Comparison of ENCODE assay signal across 20 mouse cellular contexts in genomic region chr1:185727749-185728148, GRCm38 (mm10).
DNase-seq lines count a peak whose midpoint lies in the region; ATAC-seq lines count a peak whose summit lies in the region.
"Had no signal": no experiment of that assay in that cellular context is flagged by ENCODE, and none has a peak within 500 bp of the region (broad histone marks: within the 10 kb centered on the region; RNA-seq: fewer than 3 reads in every experiment).

No protein-coding gene starts in this region.

- H3K4me3 ChIP-seq in forebrain, embryonic 12.5 days (replicated peaks): no peak overlapping the region
- no peak overlapping the region for H3K4me3 ChIP-seq in forebrain, embryonic 10.5 days
- no peak overlapping the region for H3K4me3 ChIP-seq in heart, embryonic 16.5 days (ENCODE audit: low read length)
- H3K4me3 ChIP-seq in midbrain, embryonic 16.5 days (ENCODE audit: low read depth, low read length): no peak overlapping the region
- H3K4me3 ChIP-seq: gastrocnemius, adult 2 months; hindbrain, embryonic 12.5 days; layer of hippocampus, adult 2 months; megakaryocyte, embryonic 14.5 days; midbrain, embryonic 15.5 days had no signal

- no peak overlapping the region for H3K9ac ChIP-seq in forebrain, embryonic 12.5 days
- H3K9ac ChIP-seq in heart, embryonic 16.5 days (ENCODE audit: low read length): no peak overlapping the region
- no peak overlapping the region for H3K9ac ChIP-seq in midbrain, embryonic 16.5 days (ENCODE audit: low read depth, low read length)
- H3K9ac ChIP-seq: hindbrain, embryonic 12.5 days; midbrain, embryonic 15.5 days had no signal

- no peaks in the 10 kb centered on the region for H3K4me1 ChIP-seq in forebrain, embryonic 12.5 days
- peaks cover 19% of the 10 kb centered on the region for H3K4me1 ChIP-seq in forebrain, embryonic 10.5 days
- peaks cover 16% of the 10 kb centered on the region for H3K4me1 ChIP-seq in heart, embryonic 16.5 days (ENCODE audit: control insufficient read depth, insufficient read depth, low read length)
- H3K4me1 ChIP-seq in midbrain, embryonic 16.5 days (ENCODE audit: control insufficient read depth, insufficient read depth, low read length): no peaks in the 10 kb centered on the region
- H3K4me1 ChIP-seq: megakaryocyte, embryonic 14.5 days; midbrain, embryonic 15.5 days had no signal

- H3K9me3 ChIP-seq in forebrain, embryonic 12.5 days: no peaks in the 10 kb centered on the region
- no peaks in the 10 kb centered on the region for H3K9me3 ChIP-seq in forebrain, embryonic 10.5 days
- no peaks in the 10 kb centered on the region for H3K9me3 ChIP-seq in heart, embryonic 16.5 days (replicated peaks; ENCODE audit: control insufficient read depth, low read length)
- no peaks in the 10 kb centered on the region for H3K9me3 ChIP-seq in midbrain, embryonic 16.5 days (replicated peaks; ENCODE audit: control insufficient read depth, low read length, poor library complexity, severe bottlenecking)
- H3K9me3 ChIP-seq: hindbrain, embryonic 12.5 days; midbrain, embryonic 15.5 days had no signal

- 0 out of 2 replicates have a peak overlapping the region, but pooled peaks have one; percentile 0 for H3K27ac ChIP-seq in forebrain, embryonic 12.5 days
- H3K27ac ChIP-seq in forebrain, embryonic 10.5 days: no peak overlapping the region
- H3K27ac ChIP-seq in heart, embryonic 16.5 days (ENCODE audit: low read length): peak overlapping the region; percentile 60; the same call in 1 of the 2 replicates
- H3K27ac ChIP-seq in midbrain, embryonic 16.5 days (ENCODE audit: low read length): no peak overlapping the region
- H3K27ac ChIP-seq: gastrocnemius, adult 2 months; hindbrain, embryonic 12.5 days; layer of hippocampus, adult 2 months; midbrain, embryonic 15.5 days had no signal

- no peak overlapping the region for H3K4me2 ChIP-seq in forebrain, embryonic 12.5 days
- H3K4me2 ChIP-seq in heart, embryonic 16.5 days (ENCODE audit: low read depth, low read length): no peak overlapping the region
- no peak overlapping the region for H3K4me2 ChIP-seq in midbrain, embryonic 16.5 days (ENCODE audit: low read length)
- H3K4me2 ChIP-seq: hindbrain, embryonic 12.5 days; midbrain, embryonic 15.5 days had no signal

- no peaks in the 10 kb centered on the region for H3K36me3 ChIP-seq in forebrain, embryonic 12.5 days (replicated peaks)
- H3K36me3 ChIP-seq in forebrain, embryonic 10.5 days (replicated peaks): no peaks in the 10 kb centered on the region
- H3K36me3 ChIP-seq in heart, embryonic 16.5 days (ENCODE audit: control insufficient read depth, insufficient read depth): no peaks in the 10 kb centered on the region
- no peaks in the 10 kb centered on the region for H3K36me3 ChIP-seq in midbrain, embryonic 16.5 days (ENCODE audit: control insufficient read depth, insufficient read depth, low read length)
- H3K36me3 ChIP-seq: G1E; hindbrain, embryonic 12.5 days; midbrain, embryonic 15.5 days had no signal

- no peaks in the 10 kb centered on the region; the same call in 1 of the 2 replicates for H3K27me3 ChIP-seq in forebrain, embryonic 12.5 days
- no peaks in the 10 kb centered on the region; the same call in 1 of the 2 replicates for H3K27me3 ChIP-seq in forebrain, embryonic 10.5 days (ENCODE audit: poor library complexity, severe bottlenecking)
- H3K27me3 ChIP-seq in heart, embryonic 16.5 days (ENCODE audit: control insufficient read depth, insufficient read depth, low read length): no peaks in the 10 kb centered on the region; the same call in 1 of the 2 replicates
- H3K27me3 ChIP-seq in midbrain, embryonic 16.5 days (ENCODE audit: control insufficient read depth, insufficient read depth, low read depth, low read length): no peaks in the 10 kb centered on the region
- H3K27me3 ChIP-seq: hindbrain, embryonic 12.5 days; megakaryocyte, embryonic 14.5 days; midbrain, embryonic 15.5 days had no signal

- 0 out of 2 replicates have a peak, but pooled peaks have one; percentile 17 for ATAC-seq in forebrain, embryonic 12.5 days (ENCODE audit: low FRiP score)
- ATAC-seq in heart, embryonic 16.5 days (replicated peaks; ENCODE audit: extremely low read depth, insufficient read depth, low FRiP score): peak; percentile 89
- no peak for ATAC-seq in midbrain, embryonic 16.5 days
- ATAC-seq: activated CD4-positive, CD25-positive, alpha-beta regulatory T cell, adult 4 months; midbrain, embryonic 15.5 days had no signal

- DNase-seq in forebrain, embryonic 10.5 days (ENCODE audit: extremely low spot score, low spot score): no peak
- DNase-seq in heart, adult 8-10 months (ENCODE audit: low spot score): no peak
- peak; percentile 65 for DNase-seq in lung, postnatal 10 days
- no peak for DNase-seq in thymus, postnatal 14 days
- DNase-seq: adrenal gland, postnatal 10 days; cerebellum, adult 9-11 months; gastrocnemius, adult 2 months; kidney, adult 18-20 months; kidney, postnatal 10 days; liver; right cerebral cortex, adult 18-20 months had no signal

- WGBS in forebrain, embryonic 12.5 days: 59% methylated on average over 4 of the region's 4 CpGs
- 58% methylated on average over 4 of the region's 4 CpGs for WGBS in forebrain, embryonic 10.5 days
- WGBS in heart, embryonic 16.5 days: 32% methylated on average over 4 of the region's 4 CpGs
- WGBS in midbrain, embryonic 16.5 days: 57% methylated on average over 4 of the region's 4 CpGs

Comparison
In these comparisons a context has a peak if more than half of its experiments do, and no peak if none do; other contexts are left out.
1. H3K27ac ChIP-seq: peak in forebrain, embryonic 12.5 days (single experiment) and heart, embryonic 16.5 days (single experiment); none in forebrain, embryonic 10.5 days (single experiment) and midbrain, embryonic 16.5 days (single experiment).